Mouse (Mus musculus) limb, embryonic 14.5 days (tissue): ENCODE measurements around the gene Mpzl1. TPM values are rescaled to one million over a fixed set of nuclear protein-coding genes. Genes with fewer than 3 reads are reported as not detected.
"Not testable (repeated sequence)": the region's sequence is repeated elsewhere in the genome, so short reads cannot be mapped to it uniquely, and the experiment has no call there.

ENCODE experiments used
- ATAC-seq: fragments of 200-750 bp; cut with Nextera tagmentation; 2 replicates; pipeline ENCODE4 v1.8.0; 2017; ENCODE audit warnings: low read depth, moderate number of reproducible peaks, moderate TSS enrichment; ENCODE audit not compliant: low FRiP score
- DNase-seq: peaks from one replicate; pipeline ENCODE4 v3.0.0-alpha.2; 2015; ENCODE audit warnings: low spot score
- H3K27ac ChIP-seq: fragments of 300-500 bp; sonication (generic); replicated peaks from 2 replicates; pipeline ENCODE4 v1.5.1; 2014; ENCODE audit warnings: low read depth, mild to moderate bottlenecking, low read length, moderate library complexity, mixed read lengths
- H3K27me3 ChIP-seq: fragments of 300-500 bp; sonication (generic); 2 replicates; pipeline ENCODE4 v1.6.1; 2014; ENCODE audit warnings: low read length, mixed read lengths; ENCODE audit not compliant: control insufficient read depth, insufficient read depth
- H3K36me3 ChIP-seq: fragments of 300-500 bp; sonication (generic); 2 replicates; pipeline ENCODE4 v1.6.1; 2014; ENCODE audit warnings: mild to moderate bottlenecking, low read length, moderate library complexity, mixed read lengths; ENCODE audit not compliant: control insufficient read depth, insufficient read depth
- H3K4me1 ChIP-seq: fragments of 300-500 bp; sonication (generic); 2 replicates; pipeline ENCODE4 v1.6.1; 2014; ENCODE audit warnings: antibody characterized with exemption, low read length, mixed read lengths; ENCODE audit not compliant: control insufficient read depth, insufficient read depth
- H3K4me2 ChIP-seq: fragments of 300-500 bp; sonication (generic); replicated peaks from 2 replicates; pipeline ENCODE4 v1.6.1; 2014; ENCODE audit warnings: low read depth, mild to moderate bottlenecking, low read length, moderate library complexity; ENCODE audit not compliant: severe bottlenecking
- H3K4me3 ChIP-seq: fragments of 300-500 bp; sonication (generic); replicated peaks from 2 replicates; pipeline ENCODE4 v1.5.1; 2014; ENCODE audit warnings: low read length
- H3K9ac ChIP-seq: fragments of 300-500 bp; sonication (generic); 2 replicates; pipeline ENCODE4 v1.6.1; 2014; ENCODE audit warnings: mild to moderate bottlenecking, low read depth, low read length, moderate library complexity; ENCODE audit not compliant: severe bottlenecking
- H3K9me3 ChIP-seq: fragments of 300-500 bp; sonication (generic); 2 replicates; pipeline ENCODE4 v1.6.1; 2016; ENCODE audit warnings: low read length; ENCODE audit not compliant: control insufficient read depth
- POLR2A ChIP-seq: fragments of 200-500 bp; IDR thresholded peaks from 2 replicates; pipeline ENCODE4 v1.8.0; 2012; ENCODE audit warnings: inconsistent platforms, mild to moderate bottlenecking, moderate library complexity, borderline replicate concordance; ENCODE audit not compliant: insufficient read depth, insufficient read length; ENCODE audit errors: extremely low read depth
- WGBS: fragments of 180-500 bp; shearing (Covaris S2); extraction: QIAGEN DNeasy Blood & Tissue Kit; methylation state at CpG from one replicate; pipeline ENCODE4 v1.1.7; 2014; 5-methylcytosine and 5-hydroxymethylcytosine counted together
- polyA plus RNA-seq, 2 experiments: library from polyadenylated mRNA; depleted of rRNA in 1 of 2; stranded (reverse) in 1 of 2; unstranded in 1 of 2; fragments of >200 nt; fragmentation: Nextera tagmentation in 1 of 2; extraction: Ambion mirVana in 1 of 2; gene quantifications; 2 replicates each; pipeline versions ENCODE4 v1.2.1 to v1.2.3; 2012 to 2014

Mpzl1 gene
- polyA plus RNA-seq (2012; rRNA removed): 192 and 214 TPM in 2 replicates
- polyA plus RNA-seq (2014; fragmentation: Nextera tagmentation; extraction: Ambion mirVana): 196 and 209 TPM in 2 replicates

- Histone ChIP-seq H3K4me1 (peaks cover 16% of the 10 kb centered on the region), H3K4me3 (peak within 1 kb of the TSS; percentile 85), H3K36me3 (no peaks in the 10 kb centered on the region), H3K27ac (peak within 1 kb of the TSS; percentile 94), H3K27me3 (no peaks in the 10 kb centered on the region), H3K4me2 (peak within 1 kb of the TSS; percentile 62), H3K9ac (peak within 1 kb of the TSS; percentile 88), H3K9me3 (no peaks in the 10 kb centered on the region)
- WGBS: under 1% methylated on average over 40 of the region's 73 CpGs
- peak; percentile 88 for TF ChIP-seq POLR2A
- ATAC-seq (peak; percentile 98), DNase-seq (peak; percentile 98)
These were observed at the start of gene Mpzl1 for GRCm38 (mm10) chr1:165634151-165634884. Gene Mpzl1 (minus strand): TSS chr1:165634538.

GRCm38 (mm10) chr1:165682056-165682853 lies 47.9 kb upstream of the Mpzl1 start:
- Histone ChIP-seq H3K36me3 (no peaks in the 10 kb centered on the region), H3K4me1 (peaks cover 4% of the 10 kb centered on the region; the same call in 1 of the 2 replicates), H3K27me3 (no peaks in the 10 kb centered on the region), H3K9me3 (no peaks in the 10 kb centered on the region), H3K9ac (no peak overlapping the region), H3K4me2 (no peak overlapping the region), H3K27ac (no peak overlapping the region), H3K4me3 (no peak overlapping the region)
- TF ChIP-seq POLR2A: no peak
- WGBS: 64% methylated on average over 18 of the region's 18 CpGs
- ATAC-seq: no peak
- DNase-seq: no peak

- Histone ChIP-seq H3K27ac (0 out of 2 replicates have a peak overlapping the region, but pooled peaks have one; percentile 19), H3K36me3 (no peaks in the 10 kb centered on the region), H3K9me3 (no peaks in the 10 kb centered on the region), H3K4me2 (no peak overlapping the region), H3K9ac (no peak overlapping the region), H3K4me1 (peaks cover 4% of the 10 kb centered on the region; the same call in 1 of the 2 replicates), H3K4me3 (no peak overlapping the region), H3K27me3 (no peaks in the 10 kb centered on the region)
- no peak for TF ChIP-seq POLR2A
- WGBS: 44% methylated on average over 13 of the region's 13 CpGs
- DNase-seq (no peak), ATAC-seq (no peak)
These were observed 46.9 kb upstream of the Mpzl1 start for GRCm38 (mm10) chr1:165681045-165681794.

- H3K4me3 ChIP-seq, H3K4me2 ChIP-seq, DNase-seq, H3K4me1 ChIP-seq, ATAC-seq, H3K27ac ChIP-seq, H3K36me3 ChIP-seq, H3K27me3 ChIP-seq, H3K9me3 ChIP-seq, H3K9ac ChIP-seq: not testable (repeated sequence)
These were observed 45.7 kb upstream of the Mpzl1 start for GRCm38 (mm10) chr1:165680086-165680485.

- ATAC-seq (no peak), DNase-seq (no peak)
- H3K27ac ChIP-seq: no peak overlapping the region
- H3K4me2 ChIP-seq: no peak overlapping the region
- H3K9ac ChIP-seq: no peak overlapping the region
- no peaks in the 10 kb centered on the region for H3K9me3 ChIP-seq
- H3K27me3 ChIP-seq: no peaks in the 10 kb centered on the region
- no peak for TF ChIP-seq POLR2A
- no peak overlapping the region for H3K4me3 ChIP-seq
- WGBS: 51% methylated on average over 3 of the region's 3 CpGs
- H3K4me1 ChIP-seq: peaks cover 4% of the 10 kb centered on the region; the same call in 1 of the 2 replicates
- H3K36me3 ChIP-seq: no peaks in the 10 kb centered on the region
These were observed 45.3 kb upstream of the Mpzl1 start for GRCm38 (mm10) chr1:165679618-165679997.
